Comparison of ENCODE assay signal across 17 mouse cellular contexts in genomic region chr3:21025876-21026275, GRCm38 (mm10).
A peak's percentile ranks its signal among the peaks of the same experiment; 100 is the strongest.
DNase-seq lines count a peak whose midpoint lies in the region; ATAC-seq lines count a peak whose summit lies in the region.
"Had no signal": no experiment of that assay in that cellular context is flagged by ENCODE, and none has a peak within 500 bp of the region (broad histone marks: within the 10 kb centered on the region; RNA-seq: fewer than 3 reads in every experiment).

No protein-coding gene starts in this region.

- 0% methylated on average over 1 of the region's 1 CpGs for WGBS in forebrain, embryonic 16.5 days

- no peak overlapping the region for H3K9ac ChIP-seq in forebrain, embryonic 16.5 days (replicated peaks; ENCODE audit: low read depth, low read length)
- H3K9ac ChIP-seq: intestine, embryonic 15.5 days had no signal

- H3K9me3 ChIP-seq in forebrain, embryonic 16.5 days (ENCODE audit: control insufficient read depth, low read length), result no peaks in the 10 kb centered on the region
- H3K9me3 ChIP-seq: intestine, embryonic 15.5 days had no signal

- no peak overlapping the region for H3K27ac ChIP-seq in forebrain, embryonic 16.5 days (ENCODE audit: low read length)
- H3K27ac ChIP-seq: intestine, embryonic 15.5 days had no signal

- no peaks in the 10 kb centered on the region for H3K27me3 ChIP-seq in forebrain, embryonic 16.5 days (replicated peaks; ENCODE audit: control insufficient read depth, insufficient read depth, low read length)
- H3K27me3 ChIP-seq: CH12.LX; intestine, embryonic 15.5 days had no signal

- peak; percentile 79 for ATAC-seq in forebrain, embryonic 16.5 days
- ATAC-seq: intestine, embryonic 15.5 days had no signal

- no peak overlapping the region for H3K4me2 ChIP-seq in forebrain, embryonic 16.5 days (ENCODE audit: low read length)
- H3K4me2 ChIP-seq: intestine, embryonic 15.5 days had no signal

- H3K4me3 ChIP-seq in forebrain, embryonic 16.5 days (replicated peaks; ENCODE audit: low read length), result no peak overlapping the region
- H3K4me3 ChIP-seq: intestine, embryonic 15.5 days had no signal

- H3K4me1 ChIP-seq in forebrain, embryonic 16.5 days (replicated peaks; ENCODE audit: control insufficient read depth, insufficient read depth, low read length), result no peaks in the 10 kb centered on the region
- H3K4me1 ChIP-seq: intestine, embryonic 15.5 days had no signal

- no peaks in the 10 kb centered on the region for H3K36me3 ChIP-seq in forebrain, embryonic 16.5 days (ENCODE audit: control insufficient read depth, insufficient read depth)
- H3K36me3 ChIP-seq: intestine, embryonic 15.5 days had no signal

- DNase-seq in layer of hippocampus, adult 18-20 months (ENCODE audit: low spot score in 2 of 2), result peak; percentile 22 to 71
- no peak for DNase-seq in layer of hippocampus, postnatal 10 days (ENCODE audit: low spot score in 2 of 2)
- peak; percentile 17 to 33 for DNase-seq in left cerebral cortex, adult 18-20 months (ENCODE audit: low spot score in 2 of 2)
- DNase-seq in right cerebral cortex, postnatal 25 days, result peak; percentile 31
- no peak for DNase-seq in spleen, postnatal 14 days (ENCODE audit: low spot score in 2 of 2)
- DNase-seq in thymus, postnatal 10 days (ENCODE audit: low spot score in 2 of 2), result no peak
- DNase-seq: adrenal gland, postnatal 14 days; cerebellum, adult 11-12 months; embryo, embryonic 11 days; heart, adult 18-20 months; kidney, postnatal 25 days; liver; lung, postnatal 14 days; thymus, postnatal 14 days had no signal

Comparison
In these comparisons a context has a peak if more than half of its experiments do, and no peak if none do; other contexts are left out.
1. DNase-seq: peak in layer of hippocampus, adult 18-20 months (2 of 2), left cerebral cortex, adult 18-20 months (2 of 2) and right cerebral cortex, postnatal 25 days (single experiment); none in layer of hippocampus, postnatal 10 days (0 of 2), spleen, postnatal 14 days (0 of 2) and thymus, postnatal 10 days (0 of 2).